Mouse (Mus musculus): Measurements from ENCODE around the gene Gse1.

GRCm38 (mm10) chr8:120627298-120627697 is 399.0 kb downstream of the Gse1 start:
- TF ChIP-seq ZMIZ1 (IDR thresholded peaks at IDR 0.05; ENCODE audit: low read depth, low read length) (no peak), POLR2A (IDR thresholded peaks at IDR 0.05; ENCODE audit: control insufficient read depth in 1 of 2, insufficient read depth in 1 of 2, low read depth in 1 of 2, low read length in 2 of 2, poor library complexity in 1 of 2) (no peak), TAL1 (IDR thresholded peaks at IDR 0.05; ENCODE audit: low read length) (no peak), CTCF (IDR thresholded peaks at IDR 0.05 in 2 of 3, conservative IDR thresholded peaks at IDR 0.05 in 1 of 3; ENCODE audit: control insufficient read depth in 1 of 3, insufficient read depth in 1 of 3, low read depth in 2 of 3, low read length in 3 of 3, poor library complexity in 1 of 3, severe bottlenecking in 1 of 3) (no peak), MAZ (IDR thresholded peaks at IDR 0.05; ENCODE audit: low read depth, low read length) (no peak), MAX (IDR thresholded peaks at IDR 0.05; ENCODE audit: low read length) (no peak), HCFC1 (IDR thresholded peaks at IDR 0.05; ENCODE audit: low read depth, low read length) (no peak), CHD2 (IDR thresholded peaks at IDR 0.05; ENCODE audit: low read length) (no peak), ZNF384 (IDR thresholded peaks at IDR 0.05; ENCODE audit: low read depth, low read length) (no peak), USF2 (IDR thresholded peaks at IDR 0.05; ENCODE audit: borderline replicate concordance in 1 of 2, insufficient read depth in 1 of 2, low read depth in 1 of 2, low read length in 2 of 2) (no peak), EP300 (IDR thresholded peaks at IDR 0.05; ENCODE audit: low read depth in 1 of 2, low read length in 2 of 2) (no peak), GABPA (IDR thresholded peaks at IDR 0.05; ENCODE audit: low read depth, low read length) (no peak), SMC3 (IDR thresholded peaks at IDR 0.05; ENCODE audit: low read depth, low read length) (no peak), RCOR1 (IDR thresholded peaks at IDR 0.05; ENCODE audit: low read depth, low read length) (no peak)

All from MEL (cell line).